Mouse (Mus musculus) hindbrain, postnatal 0 days (tissue): Measurements from ENCODE around the gene Gjd3. TPM values are rescaled to one million over a fixed set of nuclear protein-coding genes. Genes with fewer than 3 reads are reported as not detected.

Source experiments
- ATAC-seq: fragments of 200-750 bp; cut with Nextera tagmentation; 2 replicates; pipeline ENCODE4 v1.8.0; 2017; ENCODE audit warnings: mild to moderate bottlenecking, moderate TSS enrichment, moderate library complexity
- DNase-seq: peaks from one replicate; pipeline ENCODE4 v3.0.0-alpha.2; 2015; ENCODE audit warnings: low spot score
- H3K27ac ChIP-seq: fragments of 300-500 bp; sonication (generic); 2 replicates; pipeline ENCODE4 v1.5.1; 2014; ENCODE audit warnings: mild to moderate bottlenecking
- H3K27me3 ChIP-seq: fragments of 300-500 bp; sonication (generic); 2 replicates; pipeline ENCODE4 v1.6.1; 2014; ENCODE audit warnings: low read length, mixed read lengths; ENCODE audit not compliant: insufficient read depth
- H3K36me3 ChIP-seq: fragments of 300-500 bp; sonication (generic); 2 replicates; pipeline ENCODE4 v1.6.1; 2014; ENCODE audit warnings: low read length, mixed read lengths; ENCODE audit not compliant: insufficient read depth
- H3K4me1 ChIP-seq: fragments of 300-500 bp; sonication (generic); 2 replicates; pipeline ENCODE4 v1.6.1; 2014; ENCODE audit warnings: antibody characterized with exemption, low read length, mixed read lengths; ENCODE audit not compliant: insufficient read depth
- H3K4me2 ChIP-seq: fragments of 300-500 bp; sonication (generic); 2 replicates; pipeline ENCODE4 v1.6.1; 2014; ENCODE audit warnings: low read depth, mild to moderate bottlenecking, low read length, moderate library complexity, mixed read lengths
- H3K4me3 ChIP-seq: fragments of 300-500 bp; sonication (generic); 2 replicates; pipeline ENCODE4 v1.5.1; 2014; ENCODE audit warnings: low read length
- H3K9ac ChIP-seq: fragments of 300-500 bp; sonication (generic); replicated peaks from 2 replicates; pipeline ENCODE4 v1.6.1; 2014; ENCODE audit warnings: mild to moderate bottlenecking, low read length, moderate library complexity, mixed read lengths
- H3K9me3 ChIP-seq: fragments of 300-500 bp; sonication (generic); 2 replicates; pipeline ENCODE4 v1.6.1; 2016; ENCODE audit warnings: low read length, mixed read lengths
- CTCF ChIP-seq: IDR thresholded peaks from 2 replicates; pipeline ENCODE4 v1.5.1; 2016; ENCODE audit warnings: antibody characterized with exemption, control low read depth, low read depth
- WGBS: fragments of 180-500 bp; shearing (Covaris S2); extraction: QIAGEN DNeasy Blood & Tissue Kit; methylation state at CpG from one replicate; pipeline ENCODE4 v1.1.7; 2014; 5-methylcytosine and 5-hydroxymethylcytosine counted together
- polyA plus RNA-seq: library from polyadenylated mRNA; unstranded; fragments of >200 nt; fragmentation: Nextera tagmentation; extraction: Ambion mirVana; gene quantifications from 2 replicates; pipeline ENCODE4 v1.2.1, GENCODE M21; 2015
- total RNA-seq: library from RNA; depleted of rRNA; stranded (reverse); fragments of >200 nt; gene quantifications from 2 replicates; pipeline ENCODE4 v1.2.3, GENCODE M21; 2014

Gene Gjd3
- total and polyA plus RNA-seq, 2 experiments from 2014 or later = 5.0 to 5.9 TPM

DNA sequence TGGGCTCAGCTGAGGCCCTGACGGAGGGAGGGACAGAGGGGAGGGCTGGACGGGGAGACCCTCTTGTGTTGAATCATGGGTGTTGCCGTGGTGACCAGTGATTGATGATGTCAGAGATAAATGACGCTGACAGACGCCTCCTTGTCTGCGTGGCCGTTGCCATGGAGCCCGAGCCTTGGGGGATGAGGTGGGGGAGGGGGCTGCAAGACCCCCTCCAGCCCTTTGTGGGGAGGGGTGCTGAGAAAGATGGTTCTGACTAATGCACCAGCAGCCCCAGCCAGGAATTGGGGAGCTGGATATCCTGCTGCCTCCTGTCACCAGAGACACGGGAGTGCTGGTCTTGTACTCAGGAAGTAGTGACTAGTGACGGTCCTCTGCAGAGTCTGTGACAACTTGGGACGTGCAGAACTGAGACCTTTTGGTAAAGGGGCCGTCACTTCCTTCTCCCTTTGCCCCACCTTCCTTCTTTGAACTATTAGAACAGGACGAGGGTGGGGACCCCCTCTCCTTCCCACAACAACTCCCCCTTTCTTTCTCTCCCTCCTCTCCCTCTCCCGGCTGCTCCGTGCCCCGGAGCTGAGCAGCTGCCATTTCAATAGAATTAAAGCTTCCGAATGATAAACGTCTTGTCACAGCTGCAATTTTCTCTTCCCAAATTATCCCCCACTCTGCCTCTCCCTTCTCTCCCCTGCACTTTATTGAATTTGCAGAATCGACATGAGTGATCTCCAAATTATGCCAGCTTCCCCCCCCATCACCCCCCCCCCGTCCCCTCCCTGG, 13.9 kb downstream of the Gjd3 start:
- Histone ChIP-seq H3K4me1 (peaks cover 67% of the 10 kb centered on the region), H3K4me3 (no peak overlapping the region), H3K36me3 (peaks cover 12% of the 10 kb centered on the region), H3K4me2 (peak overlapping the region; percentile 37; the same call in 1 of the 2 replicates), H3K9me3 (no peaks in the 10 kb centered on the region), H3K27me3 (no peaks in the 10 kb centered on the region), H3K27ac (peak overlapping the region; percentile 64), H3K9ac (0 out of 2 replicates have a peak overlapping the region, but pooled peaks have one; percentile 28)
- no peak for TF ChIP-seq CTCF
- DNase-seq (peak; percentile 60), ATAC-seq (no peak)
- whole genome bisulfite sequencing = 7% methylated on average over 19 of the region's 20 CpGs

DNA sequence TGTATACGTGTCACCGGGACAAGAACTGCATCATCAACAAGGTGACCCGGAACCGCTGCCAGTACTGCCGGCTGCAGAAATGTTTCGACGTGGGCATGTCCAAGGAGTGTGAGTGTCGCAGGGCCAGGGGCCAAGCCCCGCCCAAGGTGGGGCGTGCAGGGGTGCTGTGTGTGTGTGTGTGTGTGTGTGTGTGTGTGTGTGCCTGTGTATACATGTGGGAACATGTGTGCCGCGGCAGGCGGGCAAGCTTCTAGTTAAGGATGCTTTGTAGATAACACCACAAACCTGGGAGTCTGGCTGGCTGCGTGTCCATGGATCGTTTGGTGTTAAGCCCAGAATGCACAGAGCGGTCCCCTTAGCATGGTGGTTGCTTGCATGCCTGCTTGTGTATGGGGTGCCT, 14.7 kb downstream of the Gjd3 start:
- H3K9me3 ChIP-seq = no peaks in the 10 kb centered on the region
- no peak overlapping the region for H3K4me2 ChIP-seq
- H3K36me3 ChIP-seq = peaks cover 4% of the 10 kb centered on the region
- H3K9ac ChIP-seq = no peak overlapping the region
- H3K4me1 ChIP-seq = peaks cover 72% of the 10 kb centered on the region
- ATAC-seq = no peak
- 35% methylated on average over 16 of the region's 16 CpGs for WGBS
- H3K27ac ChIP-seq = peak overlapping the region; percentile 64
- DNase-seq = no peak
- no peaks in the 10 kb centered on the region for H3K27me3 ChIP-seq
- H3K4me3 ChIP-seq = no peak overlapping the region
- no peak for TF ChIP-seq CTCF

GRCm38 (mm10) chr11:98966499-98967141, 16.2 kb downstream of the Gjd3 start:
- Histone ChIP-seq H3K9me3 (no peaks in the 10 kb centered on the region), H3K4me1 (peaks cover 72% of the 10 kb centered on the region), H3K27me3 (no peaks in the 10 kb centered on the region), H3K9ac (no peak overlapping the region), H3K4me2 (no peak overlapping the region), H3K27ac (0 out of 2 replicates have a peak overlapping the region, but pooled peaks have one; percentile 32), H3K4me3 (no peak overlapping the region), H3K36me3 (no peaks in the 10 kb centered on the region; the same call in 1 of the 2 replicates)
- peak; percentile 60 for ATAC-seq
- DNase-seq = peak; percentile 86
- WGBS = 17% methylated on average over 9 of the region's 9 CpGs
- peak; percentile 61 for TF ChIP-seq CTCF

DNA sequence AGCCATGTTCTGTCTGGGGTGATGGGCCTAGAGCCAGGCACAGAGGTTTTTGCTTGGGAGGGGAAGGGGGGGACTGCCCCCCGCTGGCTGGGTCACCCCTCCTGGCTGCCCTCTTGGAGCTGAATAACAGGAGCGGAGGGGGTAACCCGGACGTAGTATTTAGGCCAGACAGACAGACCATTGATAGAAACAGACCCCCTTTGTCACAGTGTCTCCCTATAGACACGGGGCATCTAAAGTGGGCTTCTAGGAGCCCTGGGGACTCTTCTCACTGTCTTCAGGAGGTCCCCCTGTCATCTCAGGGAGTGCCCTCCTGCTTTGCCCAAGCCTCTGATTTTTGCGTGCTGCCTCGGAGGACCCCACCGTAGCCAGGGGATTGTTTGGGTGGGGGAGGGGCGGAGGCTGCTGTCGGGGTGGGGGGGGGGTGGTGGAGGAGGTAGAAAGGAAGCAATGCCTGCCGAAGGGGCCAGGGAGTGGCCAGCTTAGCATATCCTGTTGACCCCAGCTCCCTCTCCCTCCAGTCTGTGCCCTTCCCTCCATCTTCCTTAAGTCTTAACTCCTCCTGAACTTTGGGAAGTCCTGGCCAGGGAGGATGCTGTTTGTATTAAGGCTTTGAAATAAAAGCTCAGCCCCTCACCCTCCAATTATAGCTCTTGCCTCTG, 17.3 kb downstream of the Gjd3 start:
- no peaks in the 10 kb centered on the region for H3K9me3 ChIP-seq
- TF ChIP-seq CTCF = no peak
- DNase-seq (no peak), ATAC-seq (no peak)
- H3K4me3 ChIP-seq = no peak overlapping the region
- no peaks in the 10 kb centered on the region; the same call in 1 of the 2 replicates for H3K36me3 ChIP-seq
- no peaks in the 10 kb centered on the region for H3K27me3 ChIP-seq
- peak overlapping the region; percentile 28; the same call in 1 of the 2 replicates for H3K27ac ChIP-seq
- H3K4me1 ChIP-seq = peaks cover 69% of the 10 kb centered on the region
- no peak overlapping the region for H3K9ac ChIP-seq
- peak overlapping the region; percentile 98; the same call in 1 of the 2 replicates for H3K4me2 ChIP-seq
- WGBS = 16% methylated on average over 10 of the region's 11 CpGs

DNA sequence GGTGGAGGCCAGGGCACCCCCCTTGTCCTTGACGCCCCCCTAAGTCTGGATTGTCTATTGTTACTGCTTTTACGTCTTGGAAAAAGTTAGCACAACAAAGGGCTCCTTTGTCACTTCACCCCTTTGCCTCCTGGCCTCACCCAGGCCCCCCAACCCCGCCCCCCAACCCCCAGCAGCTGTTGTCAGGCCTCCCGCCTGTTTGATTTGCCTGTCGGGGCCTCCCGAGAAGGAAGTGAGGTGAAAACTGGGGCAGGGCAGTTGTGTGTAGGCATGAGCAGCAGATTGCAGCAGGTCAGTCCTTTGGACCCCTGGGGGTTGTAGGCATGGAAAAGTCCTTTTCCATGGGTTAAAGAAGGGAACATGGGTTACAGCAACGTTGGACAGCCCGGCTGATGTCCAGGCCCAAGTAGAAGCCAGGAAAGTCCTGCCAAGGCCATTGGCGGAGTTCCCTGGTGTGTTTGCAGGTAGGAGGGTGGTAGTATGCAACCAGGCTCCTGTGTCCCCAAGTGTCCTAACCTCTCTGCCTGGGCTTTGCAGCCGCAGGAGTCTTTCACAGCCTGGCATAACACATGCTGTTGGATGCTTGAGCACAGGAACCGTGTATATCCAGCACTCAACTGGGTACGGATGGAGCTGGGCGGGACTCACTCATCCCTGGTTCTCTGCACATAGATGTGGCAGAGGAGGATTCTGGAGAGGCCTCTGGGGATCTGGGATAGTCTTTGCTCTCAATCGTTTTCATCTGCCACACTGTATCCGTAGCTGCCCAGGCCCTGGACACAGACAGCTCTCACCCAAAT, 18.0 kb downstream of the Gjd3 start:
- TF ChIP-seq CTCF = no peak
- no peaks in the 10 kb centered on the region for H3K9me3 ChIP-seq
- no peaks in the 10 kb centered on the region for H3K27me3 ChIP-seq
- ATAC-seq = no peak
- H3K4me1 ChIP-seq = peaks cover 70% of the 10 kb centered on the region
- H3K27ac ChIP-seq = peak overlapping the region; percentile 28; the same call in 1 of the 2 replicates
- no peak overlapping the region for H3K4me3 ChIP-seq
- DNase-seq = no peak
- no peak overlapping the region for H3K9ac ChIP-seq
- WGBS = 19% methylated on average over 15 of the region's 15 CpGs
- H3K36me3 ChIP-seq = no peaks in the 10 kb centered on the region
- H3K4me2 ChIP-seq = peak overlapping the region; percentile 98

DNA sequence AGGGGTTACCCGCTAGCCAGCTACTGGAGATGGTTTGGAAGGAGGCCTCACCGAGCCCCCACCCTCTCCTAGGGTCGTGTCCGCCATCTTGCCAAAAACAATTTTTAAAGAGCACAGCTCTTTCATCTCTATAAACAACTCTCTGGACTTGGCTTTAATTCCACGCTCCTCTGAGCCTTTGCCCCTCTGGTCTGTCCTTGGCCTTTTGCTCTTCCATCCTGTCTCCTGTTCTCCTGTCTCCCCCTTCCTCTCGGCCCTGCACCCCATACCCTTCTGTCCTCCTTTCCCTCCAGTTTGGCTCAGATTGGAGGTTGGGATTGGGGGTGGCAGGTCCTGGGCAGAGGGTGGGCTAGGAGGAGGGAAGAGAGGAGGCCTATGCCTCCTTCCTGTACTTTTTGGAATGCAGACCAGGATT, 18.6 kb downstream of the Gjd3 start:
- Histone ChIP-seq H3K4me3 (0 out of 2 replicates have a peak overlapping the region, but pooled peaks have one; percentile 57), H3K36me3 (no peaks in the 10 kb centered on the region), H3K27ac (peak overlapping the region; percentile 17; the same call in 1 of the 2 replicates), H3K4me2 (peak overlapping the region; percentile 98), H3K4me1 (peaks cover 71% of the 10 kb centered on the region), H3K9me3 (no peaks in the 10 kb centered on the region), H3K9ac (no peak overlapping the region), H3K27me3 (no peaks in the 10 kb centered on the region)
- 27% methylated on average over 6 of the region's 6 CpGs for WGBS
- ATAC-seq = no peak
- TF ChIP-seq CTCF = no peak
- no peak for DNase-seq
